Mouse (Mus musculus) C2C12 (cell line): ENCODE measurements around the gene Adgrb3. TPM values are rescaled to one million over a fixed set of nuclear protein-coding genes. Genes with fewer than 3 reads are reported as not detected.

ENCODE experiments used
- H3K27me3 ChIP-seq: one replicate; pipeline ENCODE4 v1.6.1; 2011; ENCODE audit not compliant: control insufficient read depth, insufficient read depth, insufficient read length
- H3K36me3 ChIP-seq: one replicate; pipeline ENCODE4 v1.6.1; 2011; ENCODE audit not compliant: control insufficient read depth, insufficient read depth
- H3K4me3 ChIP-seq: one replicate; pipeline ENCODE4 v1.5.1; 2011; ENCODE audit warnings: mild to moderate bottlenecking, control low read depth; ENCODE audit not compliant: poor library complexity, insufficient read depth, severe bottlenecking
- H3K79me2 ChIP-seq: one replicate; pipeline ENCODE4 v1.6.1; 2011; ENCODE audit not compliant: control insufficient read depth, insufficient read depth
- H3K79me3 ChIP-seq: one replicate; pipeline ENCODE4 v1.6.1; 2011; ENCODE audit warnings: low read depth, control low read depth
- H3ac ChIP-seq: one replicate; pipeline ENCODE3; 2011; ENCODE audit warnings: low read depth; ENCODE audit not compliant: control insufficient read depth, insufficient read length
- CEBPB ChIP-seq: IDR thresholded peaks from one replicate; pipeline ENCODE4 v1.6.1; 2011; ENCODE audit warnings: low read depth, mild to moderate bottlenecking, control low read depth, moderate library complexity
- CTCF ChIP-seq: IDR thresholded peaks from one replicate; pipeline ENCODE4 v1.5.1; 2011; ENCODE audit not compliant: control insufficient read depth, insufficient read depth, insufficient read length
- FOSL1 ChIP-seq: IDR thresholded peaks from one replicate; pipeline ENCODE4 v1.8.0; 2011; ENCODE audit warnings: mild to moderate bottlenecking, low read length; ENCODE audit not compliant: poor library complexity, insufficient read depth, severe bottlenecking
- MAX ChIP-seq: IDR thresholded peaks from one replicate; pipeline ENCODE4 v1.6.1; 2011; ENCODE audit warnings: mild to moderate bottlenecking, control low read depth
- MYOD1 ChIP-seq: IDR thresholded peaks from one replicate; pipeline ENCODE4 v1.6.1; 2011; ENCODE audit warnings: low read depth; ENCODE audit not compliant: control insufficient read depth, insufficient read length
- MYOG ChIP-seq: IDR thresholded peaks from one replicate; pipeline ENCODE4 v1.6.1; 2011; ENCODE audit not compliant: control insufficient read depth, insufficient read length; ENCODE audit errors: extremely low read depth
- USF1 ChIP-seq: IDR thresholded peaks from one replicate; pipeline ENCODE4 v1.6.1; 2011; ENCODE audit warnings: low read depth, mild to moderate bottlenecking, control low read depth, moderate library complexity
- polyA plus RNA-seq: library from polyadenylated mRNA; unstranded; fragments of >200 nt; fragmentation: generic; extraction: Trizol; gene quantifications from one replicate; pipeline ENCODE4 v1.2.1, GENCODE M21; 2012; ENCODE audit warnings: missing spikeins

Adgrb3 gene
- polyA plus RNA-seq, 1 experiment = not detected

- no peaks in the 10 kb centered on the region for H3K27me3 ChIP-seq
These were observed 2.0 kb upstream of the Adgrb3 start for GRCm38 (mm10) chr1:25831521-25831900.

DNA sequence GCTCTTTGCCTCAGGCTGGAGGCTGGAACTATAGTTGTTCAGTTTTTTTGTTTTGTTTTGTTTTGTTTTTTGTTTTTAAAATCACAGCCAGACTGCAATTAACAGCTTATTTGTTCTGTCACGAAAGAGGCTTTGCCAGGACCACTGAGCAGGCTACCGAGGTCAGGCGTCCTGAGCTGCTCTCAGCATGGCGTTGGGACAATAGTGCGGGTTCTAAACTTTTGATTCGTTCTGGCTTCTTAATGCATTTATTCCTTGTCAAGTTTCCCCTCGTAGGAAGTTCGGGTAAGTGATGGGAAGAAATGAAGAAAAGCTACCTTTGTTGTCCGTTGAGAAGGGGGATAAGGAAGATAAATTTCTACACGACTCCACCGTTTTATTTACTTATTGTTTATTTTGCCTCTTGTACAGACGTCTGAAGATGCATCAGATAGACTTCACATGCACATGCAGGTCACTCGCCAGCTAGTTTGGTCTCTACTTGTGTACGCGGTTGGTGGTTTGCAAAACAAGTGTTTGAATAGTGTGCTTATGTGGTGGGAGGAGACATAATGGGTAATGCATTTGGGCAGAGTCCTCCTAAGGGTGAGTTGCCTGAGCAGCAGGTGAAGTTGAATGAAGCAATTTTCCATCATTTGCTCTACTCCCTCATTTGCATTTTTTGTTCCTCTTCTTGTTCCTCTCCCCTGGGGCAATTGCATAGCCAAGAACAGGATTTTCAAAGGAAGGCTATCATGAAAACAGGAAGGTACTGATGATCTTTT lies 1.4 kb upstream of the Adgrb3 start:
- Histone ChIP-seq H3K36me3 (no peaks in the 10 kb centered on the region), H3K79me2 (no peaks in the 10 kb centered on the region), H3K27me3 (no peaks in the 10 kb centered on the region), H3K4me3 (no peak overlapping the region), H3K79me3 (no peaks in the 10 kb centered on the region), H3ac (no peak overlapping the region)
- TF ChIP-seq MYOG = no peak
- no peak for TF ChIP-seq MYOD1
- no peak for TF ChIP-seq MAX
- TF ChIP-seq CTCF = no peak
- TF ChIP-seq FOSL1 = no peak
- no peak for TF ChIP-seq USF1
- TF ChIP-seq CEBPB = no peak

More at GRCm38 (mm10) chr1:25831521-25831900, 2.0 kb upstream of the Adgrb3 start:
- no peak overlapping the region for H3ac ChIP-seq
- no peaks in the 10 kb centered on the region for H3K79me2 ChIP-seq
- no peaks in the 10 kb centered on the region for H3K36me3 ChIP-seq
- no peaks in the 10 kb centered on the region for H3K79me3 ChIP-seq
- no peak for TF ChIP-seq CEBPB
- no peak for TF ChIP-seq CTCF
- no peak for TF ChIP-seq FOSL1
- no peak for TF ChIP-seq MYOG
- TF ChIP-seq USF1 = no peak
- TF ChIP-seq MAX = no peak
- TF ChIP-seq MYOD1 = no peak
- no peak overlapping the region for H3K4me3 ChIP-seq

DNA sequence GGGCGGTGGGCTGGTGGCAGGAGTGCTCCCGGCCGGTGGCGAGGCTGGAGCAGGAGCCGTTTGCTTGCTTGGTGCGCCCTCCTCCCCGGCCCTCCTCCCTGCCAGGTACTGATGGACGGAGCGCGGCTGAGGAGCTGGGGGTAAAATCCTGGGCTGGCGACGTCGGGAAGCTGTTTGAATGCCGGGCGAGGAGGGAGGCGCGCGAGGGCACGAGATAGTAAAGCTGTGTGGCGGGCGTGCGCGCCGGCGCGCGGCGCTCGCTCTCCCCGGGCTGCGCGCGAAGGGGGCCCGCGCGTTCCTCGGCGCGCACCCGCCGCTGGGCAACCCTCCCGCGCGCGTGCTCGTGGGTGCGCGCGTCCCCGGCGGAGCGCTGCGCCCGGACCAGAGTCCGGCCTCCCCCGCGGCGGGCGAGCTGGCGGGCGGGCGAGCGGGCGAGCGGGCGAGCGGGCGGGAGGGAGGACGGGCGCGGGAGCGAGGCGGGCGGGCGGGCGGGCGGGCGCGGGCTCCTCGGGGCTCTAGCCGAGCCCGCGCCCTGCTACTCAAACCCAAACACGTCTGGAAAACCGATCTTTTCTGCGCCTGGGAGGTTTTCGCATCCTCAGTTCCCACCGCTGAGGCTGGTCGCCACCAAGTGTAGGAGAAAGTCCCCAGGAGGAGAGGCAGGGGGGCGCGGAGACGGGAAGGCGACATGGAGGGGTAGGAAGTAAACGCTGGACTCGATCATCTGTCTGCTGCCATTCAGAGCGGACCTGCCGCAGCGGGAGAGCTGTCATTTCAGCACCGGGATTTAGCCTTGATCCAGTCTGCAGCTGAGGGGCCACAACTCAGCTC lies 629 bp upstream of the Adgrb3 start:
- Histone ChIP-seq H3K79me3 (no peaks in the 10 kb centered on the region), H3ac (no peak overlapping the region), H3K27me3 (no peaks in the 10 kb centered on the region), H3K79me2 (no peaks in the 10 kb centered on the region), H3K4me3 (no peak overlapping the region), H3K36me3 (no peaks in the 10 kb centered on the region)
- TF ChIP-seq MYOD1 = no peak
- TF ChIP-seq MYOG = no peak
- TF ChIP-seq CEBPB = no peak
- no peak for TF ChIP-seq USF1
- TF ChIP-seq CTCF = no peak

DNA sequence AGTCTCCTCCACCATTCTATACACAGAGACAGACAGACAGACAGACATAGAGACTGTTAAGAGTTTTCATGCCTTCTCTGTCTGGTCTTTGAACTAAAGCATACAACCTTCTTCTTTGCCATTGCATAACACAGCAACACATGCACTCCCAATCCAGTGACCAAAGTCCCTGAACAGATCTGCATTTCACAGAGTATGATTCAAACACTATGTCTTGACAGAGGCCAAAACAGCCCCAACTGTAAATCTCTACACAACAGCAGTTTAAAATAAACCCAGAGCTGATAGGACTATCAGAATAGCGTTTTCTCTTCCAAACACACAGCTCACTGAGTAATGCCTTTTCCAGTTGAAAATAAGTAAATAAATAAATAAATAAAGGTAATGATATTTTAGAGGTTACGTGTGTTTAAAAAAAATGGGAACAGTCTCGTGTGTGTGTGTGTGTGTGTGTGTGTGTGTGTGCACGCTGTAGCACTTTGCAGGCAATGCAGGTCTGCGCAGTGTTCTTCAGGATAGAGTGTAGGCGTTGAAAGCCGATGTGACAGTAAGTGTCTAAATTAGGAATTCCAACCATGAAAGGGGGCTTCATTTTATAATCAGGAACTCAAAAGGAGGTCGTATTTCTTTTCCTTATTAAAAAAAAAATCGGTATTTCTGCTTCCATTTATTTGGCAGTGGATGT lies 1.3 kb downstream of the Adgrb3 start:
- no peaks in the 10 kb centered on the region for H3K27me3 ChIP-seq
- H3K4me3 ChIP-seq = no peak overlapping the region
- no peak overlapping the region for H3ac ChIP-seq
- H3K36me3 ChIP-seq = no peaks in the 10 kb centered on the region
- no peaks in the 10 kb centered on the region for H3K79me3 ChIP-seq
- TF ChIP-seq FOSL1 (no peak), MYOD1 (no peak)
- H3K79me2 ChIP-seq = no peaks in the 10 kb centered on the region

DNA sequence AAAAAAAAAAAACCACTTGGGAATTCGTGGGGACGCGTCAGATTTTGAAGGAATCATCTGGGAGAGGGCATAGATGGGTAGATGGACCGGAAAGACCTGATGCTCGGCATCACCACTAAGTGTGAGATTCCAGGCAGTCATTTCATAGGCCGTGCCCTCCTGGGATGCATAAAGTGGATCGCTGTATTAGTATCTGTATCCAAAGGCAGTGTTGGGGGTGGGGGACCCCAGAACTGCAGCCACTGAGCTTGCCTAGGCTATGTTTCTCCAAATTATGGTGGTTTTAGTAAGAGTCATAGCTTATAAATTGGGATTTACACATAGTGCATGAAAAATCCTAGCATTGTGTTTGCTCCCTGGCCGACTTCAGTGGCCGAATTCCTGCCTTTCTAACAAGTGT lies 2.1 kb downstream of the Adgrb3 start:
- TF ChIP-seq CTCF (no peak), MAX (no peak), MYOG (no peak), FOSL1 (no peak)
- no peaks in the 10 kb centered on the region for H3K36me3 ChIP-seq
- no peaks in the 10 kb centered on the region for H3K79me3 ChIP-seq
- no peaks in the 10 kb centered on the region for H3K27me3 ChIP-seq
- no peak overlapping the region for H3ac ChIP-seq
- no peaks in the 10 kb centered on the region for H3K79me2 ChIP-seq
- no peak overlapping the region for H3K4me3 ChIP-seq

- no peak overlapping the region for H3ac ChIP-seq
- no peaks in the 10 kb centered on the region for H3K27me3 ChIP-seq
- no peak overlapping the region for H3K4me3 ChIP-seq
- H3K79me2 ChIP-seq = no peaks in the 10 kb centered on the region
- no peaks in the 10 kb centered on the region for H3K36me3 ChIP-seq
- no peak for TF ChIP-seq FOSL1
- no peak for TF ChIP-seq MYOD1
- TF ChIP-seq MAX = no peak
- TF ChIP-seq USF1 = no peak
- no peak for TF ChIP-seq CEBPB
- TF ChIP-seq MYOG = no peak
- TF ChIP-seq CTCF = no peak
- no peaks in the 10 kb centered on the region for H3K79me3 ChIP-seq
These were observed 2.7 kb downstream of the Adgrb3 start for GRCm38 (mm10) chr1:25826771-25827170.
